Mouse (Mus musculus): ENCODE results near the gene Tnip3.
A peak's percentile ranks its signal among the peaks of the same experiment; 100 is the strongest.

Gene Tnip3

DNA sequence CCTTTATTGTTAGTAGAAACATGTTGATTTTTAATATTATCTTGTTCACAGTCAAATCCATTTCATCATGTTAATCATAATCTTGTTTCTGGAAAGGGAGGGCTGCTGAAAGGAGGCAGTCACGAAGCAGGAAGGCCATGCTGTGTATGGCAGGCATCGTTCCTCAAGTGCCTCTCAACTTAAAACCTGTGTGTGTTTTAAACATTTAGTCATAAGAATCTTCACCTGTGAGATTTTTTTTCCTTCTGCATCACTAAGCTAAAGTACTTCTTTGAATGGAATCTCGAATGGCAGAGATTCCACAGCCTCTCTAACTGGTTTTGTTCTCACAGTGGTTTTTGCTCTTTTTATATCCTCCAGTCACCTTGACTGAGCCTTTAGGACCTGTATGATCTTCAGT is 121.3 kb downstream of the Tnip3 start:
- DNase-seq (ENCODE audit: low spot score in 2 of 2): no peak

DNA sequence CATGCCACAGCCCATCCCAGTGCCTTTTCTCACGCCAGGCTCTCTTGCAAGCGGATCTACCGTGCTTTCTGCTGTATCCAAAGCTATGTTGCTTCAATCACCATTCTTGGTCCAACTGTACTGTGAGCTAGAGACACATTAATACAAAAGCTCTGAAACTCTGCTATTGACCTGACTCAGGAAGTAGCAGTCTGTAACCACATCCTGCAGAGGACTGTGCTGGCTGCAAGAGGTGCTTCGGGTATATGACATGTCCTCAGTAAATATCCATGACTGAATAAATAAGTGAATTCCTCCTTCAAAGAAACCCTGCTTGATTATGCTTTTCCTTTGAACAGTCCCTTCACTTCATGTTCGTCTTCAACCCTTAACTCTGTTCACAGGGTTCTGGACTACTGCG is 122.6 kb downstream of the Tnip3 start:
- peak; percentile 23 to 35 for DNase-seq (ENCODE audit: low spot score in 2 of 2)

DNA sequence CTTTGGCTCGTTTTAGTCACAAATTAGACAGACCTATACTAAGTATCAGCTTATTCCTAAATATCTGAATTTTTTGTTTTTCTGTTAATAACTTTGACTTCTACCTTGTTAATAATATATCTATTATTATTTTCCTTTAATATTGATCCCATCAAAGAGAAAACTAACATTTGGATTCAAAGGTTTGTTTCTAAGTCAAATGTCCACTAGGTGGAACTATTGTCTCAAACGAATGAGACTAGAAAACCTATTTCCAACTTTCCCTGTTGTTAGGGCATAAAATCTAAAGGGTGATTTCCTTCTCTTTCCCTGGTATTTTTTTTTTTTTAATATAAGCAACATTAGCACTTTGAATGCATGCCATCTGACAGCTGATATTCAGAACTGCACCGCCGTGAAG is 126.3 kb downstream of the Tnip3 start:
- no peak for DNase-seq (ENCODE audit: low spot score in 2 of 2)

DNA sequence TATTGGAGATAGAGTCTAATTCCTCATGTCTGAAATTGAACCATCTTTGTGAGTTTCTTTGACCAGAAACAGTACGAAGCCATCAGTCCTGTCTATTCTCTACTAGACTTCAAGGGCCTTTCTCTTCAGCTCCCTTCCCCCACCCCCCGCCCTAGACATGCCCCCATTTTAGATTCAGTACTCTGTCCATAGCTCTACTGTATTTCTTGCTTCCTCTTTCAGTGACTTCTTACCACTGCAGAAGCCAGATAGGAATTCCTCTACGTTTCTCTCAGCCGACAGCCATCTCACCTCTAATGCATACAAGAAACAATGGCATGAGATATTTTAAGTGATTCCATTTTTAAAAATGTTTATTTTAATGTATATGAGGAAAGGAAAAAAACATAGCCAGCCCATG is 136.2 kb downstream of the Tnip3 start:
- no peak for DNase-seq (ENCODE audit: low spot score in 2 of 2)

DNA sequence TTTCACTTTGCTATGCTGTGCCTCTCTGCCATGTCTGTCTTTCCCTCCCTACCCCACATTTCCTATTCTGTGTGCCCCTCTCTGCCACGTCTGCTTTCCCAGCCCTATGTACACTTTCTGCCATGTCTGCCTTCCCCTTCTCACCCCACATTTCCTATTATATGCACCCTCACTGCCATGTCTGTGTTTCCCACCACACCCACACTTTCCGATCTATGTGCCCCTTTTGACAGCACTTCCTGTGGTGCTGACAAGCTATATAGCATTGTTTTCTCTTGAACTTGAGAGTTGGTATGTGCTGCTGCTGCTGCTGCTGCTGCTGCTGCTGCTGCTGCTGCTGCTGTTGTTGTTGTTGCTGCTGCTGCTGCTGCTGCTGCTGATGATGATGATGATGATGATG is 136.9 kb downstream of the Tnip3 start:
- DNase-seq (ENCODE audit: low spot score in 2 of 2): peak; percentile 11

DNA sequence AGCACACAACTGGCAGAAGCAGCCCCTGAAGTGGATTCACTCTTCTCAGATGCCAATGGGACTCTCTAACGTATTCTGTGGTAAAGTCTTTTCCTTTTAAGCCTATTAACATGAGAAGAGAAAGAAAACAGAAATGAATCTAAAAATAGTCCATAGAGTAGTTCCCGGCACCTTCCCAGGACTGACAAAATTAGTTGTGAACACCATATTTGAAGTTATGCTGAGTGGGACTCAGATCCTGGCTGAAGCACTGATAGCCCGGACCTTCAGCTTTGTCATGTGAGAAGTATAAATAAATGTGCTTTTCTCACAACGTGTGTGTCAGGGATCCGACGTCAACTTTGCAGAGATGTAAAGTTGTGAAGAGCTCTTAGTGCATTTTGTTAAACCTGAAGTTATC is 138.9 kb downstream of the Tnip3 start:
- no peak for DNase-seq (ENCODE audit: low spot score in 2 of 2)

DNA sequence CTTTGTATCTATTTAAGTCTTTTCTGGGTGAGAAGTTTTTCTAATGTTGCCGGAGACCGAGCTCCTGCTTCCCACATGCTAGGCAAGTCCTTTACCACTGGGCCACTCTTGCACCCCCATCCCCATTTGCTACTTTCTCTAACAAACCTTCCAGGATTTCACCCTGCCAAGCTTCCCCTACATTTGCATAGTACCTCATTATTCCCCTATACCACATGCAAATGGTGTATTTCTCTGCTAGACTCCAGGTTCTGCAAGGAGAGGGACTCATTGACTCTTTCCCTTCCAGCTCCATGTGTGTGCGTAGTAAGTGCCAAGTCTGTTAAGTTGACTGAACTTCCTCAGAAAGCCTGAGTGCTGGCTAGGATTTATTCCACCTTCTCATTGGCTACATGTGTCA is 141.2 kb downstream of the Tnip3 start:
- DNase-seq (ENCODE audit: low spot score in 2 of 2): no peak

DNA sequence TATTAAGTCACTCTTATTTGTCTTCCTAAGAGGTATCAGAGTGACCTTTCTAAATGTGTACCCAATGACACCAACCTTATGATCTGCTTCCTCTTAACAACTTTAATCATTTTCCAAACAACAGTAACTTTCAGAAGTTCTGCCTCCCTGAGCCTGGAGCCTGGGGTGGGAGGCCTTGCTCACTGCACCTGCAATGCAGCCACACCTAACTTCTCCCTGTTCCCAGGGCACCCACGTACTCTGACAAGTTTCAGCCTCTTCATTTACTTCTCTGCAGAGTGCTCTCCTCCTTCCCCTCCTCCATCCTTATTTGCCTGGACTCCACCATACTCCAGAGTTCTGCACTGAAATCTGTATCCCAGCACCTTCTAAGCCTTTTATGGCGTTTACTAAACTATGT is 144.9 kb downstream of the Tnip3 start:
- no peak for DNase-seq (ENCODE audit: low spot score in 2 of 2)

DNA sequence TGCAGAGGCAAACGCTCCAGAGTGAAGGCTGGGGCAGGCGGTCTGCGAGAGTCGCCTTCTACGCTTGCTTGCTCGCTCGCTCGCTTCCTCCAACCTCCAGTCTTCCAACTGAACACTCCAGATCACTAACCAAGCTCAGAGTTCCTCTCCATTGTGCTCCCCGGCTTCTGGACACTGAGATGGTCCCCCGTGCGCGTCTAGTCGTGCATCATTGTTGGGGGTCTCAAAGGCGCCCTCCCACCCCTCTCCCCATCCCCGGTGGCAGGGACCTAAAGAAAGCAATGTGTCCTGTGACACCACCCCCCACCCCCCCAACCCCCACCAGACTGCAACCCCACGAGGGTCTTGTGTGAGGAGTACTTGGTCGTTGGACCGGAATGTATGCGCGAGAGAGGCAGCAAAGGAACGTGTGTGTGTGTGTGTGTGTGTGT is 145.9 kb downstream of the Tnip3 start:
- no peak for DNase-seq (ENCODE audit: low spot score in 2 of 2)

DNA sequence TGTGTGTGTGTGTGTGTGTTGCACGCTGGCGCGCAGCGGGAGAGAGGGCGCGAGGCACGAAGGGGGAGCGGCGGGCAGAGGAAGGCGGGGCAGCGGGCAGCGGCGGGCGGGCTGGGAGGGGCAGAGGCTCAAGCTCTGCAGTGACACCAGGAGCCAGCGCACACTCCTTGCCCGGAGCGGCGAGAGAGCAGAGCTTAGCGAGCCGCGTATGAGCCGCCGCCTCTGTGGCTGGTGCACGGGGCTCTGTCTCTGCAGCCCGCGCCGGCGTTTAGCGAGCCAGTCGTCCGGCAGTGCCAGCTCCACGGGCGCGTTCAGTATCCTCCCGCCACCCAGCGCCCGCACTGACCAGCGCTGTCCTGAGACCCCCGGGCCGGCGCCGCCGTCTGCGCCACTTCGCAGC is 146.3 kb downstream of the Tnip3 start, which contains the start of gene Ndnf:
Ndnf (plus strand) TSS at position 140 of the 400 bp plus-strand sequence.
- peak; percentile 37 to 41 for DNase-seq (ENCODE audit: low spot score in 2 of 2)

DNA sequence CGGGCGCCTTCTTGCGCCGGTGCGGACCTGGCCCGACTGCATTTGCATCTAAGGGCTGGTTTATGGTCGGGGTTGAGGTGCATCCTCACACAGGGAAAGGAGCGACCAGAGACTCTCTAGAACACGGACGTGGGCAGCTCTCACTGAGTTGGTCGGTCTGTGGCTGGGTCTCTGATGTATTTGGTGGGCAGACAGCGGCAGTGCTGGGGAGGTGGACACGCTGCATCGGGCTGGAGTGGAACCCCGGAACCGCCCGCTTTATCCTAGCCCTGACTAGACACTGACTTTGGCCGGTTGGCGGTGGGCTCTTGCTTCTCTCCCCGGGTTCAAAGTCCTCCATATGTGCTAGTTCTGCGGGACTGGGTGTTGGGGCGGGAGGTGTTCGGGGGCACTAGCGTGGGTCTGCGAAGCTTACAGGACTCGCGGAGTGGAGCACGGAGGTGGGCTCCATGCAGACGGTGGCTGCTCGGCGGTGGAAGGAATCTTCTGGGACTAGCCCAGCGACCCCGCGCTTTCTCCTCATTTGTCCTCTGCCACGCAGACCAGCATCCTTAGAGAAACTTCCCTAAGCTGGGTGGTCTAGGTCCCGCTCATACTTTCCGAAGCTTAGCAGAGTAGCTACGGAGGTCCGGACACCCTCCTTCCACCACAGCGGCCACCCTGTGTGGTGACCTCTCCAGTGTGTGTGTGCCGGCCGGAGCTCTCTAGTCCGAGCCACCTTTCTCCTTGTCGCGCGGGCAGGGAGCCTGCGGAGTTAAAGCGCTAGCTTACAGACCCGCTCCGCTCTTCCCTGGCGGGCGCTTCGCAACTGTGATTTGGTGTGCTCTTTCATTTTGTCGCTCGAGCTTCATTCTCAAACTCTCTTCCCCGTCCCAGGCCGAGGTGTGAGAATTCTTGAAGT is 147.3 kb downstream of the Tnip3 start:
- no peak for DNase-seq (ENCODE audit: low spot score in 2 of 2)

Measured in spleen, postnatal 36 days (tissue).